Mouse (Mus musculus) left cerebral cortex, postnatal 10 days (tissue): ENCODE results near the gene Npr2. TPM values are rescaled to one million over a fixed set of nuclear protein-coding genes. Genes with fewer than 3 reads are reported as not detected.
"Not testable (repeated sequence)": the region's sequence is repeated elsewhere in the genome, so short reads cannot be mapped to it uniquely, and the experiment has no call there.

Source experiments
- DNase-seq, 2 experiments: peaks; one replicate each; pipeline ENCODE4 v3.0.0; 2021 to 2022; ENCODE audit warnings: low spot score in 2 of 2, mixed read lengths in 1 of 2; ENCODE audit errors: extremely low spot score in 1 of 2
- intact Hi-C: fragments of 180-260 bp; cut with DNase I; formaldehyde crosslinking; loops from one replicate; pipeline ENCODE4 v1.15.1; 2025
- total RNA-seq, 2 experiments: library from RNA; stranded (reverse); gene quantifications; 2 replicates each; pipeline ENCODE4 v1.2.3; 2021

The Npr2 gene
- total RNA-seq = 10 to 100 TPM; 47.0 to 47.5 TPM

DNA sequence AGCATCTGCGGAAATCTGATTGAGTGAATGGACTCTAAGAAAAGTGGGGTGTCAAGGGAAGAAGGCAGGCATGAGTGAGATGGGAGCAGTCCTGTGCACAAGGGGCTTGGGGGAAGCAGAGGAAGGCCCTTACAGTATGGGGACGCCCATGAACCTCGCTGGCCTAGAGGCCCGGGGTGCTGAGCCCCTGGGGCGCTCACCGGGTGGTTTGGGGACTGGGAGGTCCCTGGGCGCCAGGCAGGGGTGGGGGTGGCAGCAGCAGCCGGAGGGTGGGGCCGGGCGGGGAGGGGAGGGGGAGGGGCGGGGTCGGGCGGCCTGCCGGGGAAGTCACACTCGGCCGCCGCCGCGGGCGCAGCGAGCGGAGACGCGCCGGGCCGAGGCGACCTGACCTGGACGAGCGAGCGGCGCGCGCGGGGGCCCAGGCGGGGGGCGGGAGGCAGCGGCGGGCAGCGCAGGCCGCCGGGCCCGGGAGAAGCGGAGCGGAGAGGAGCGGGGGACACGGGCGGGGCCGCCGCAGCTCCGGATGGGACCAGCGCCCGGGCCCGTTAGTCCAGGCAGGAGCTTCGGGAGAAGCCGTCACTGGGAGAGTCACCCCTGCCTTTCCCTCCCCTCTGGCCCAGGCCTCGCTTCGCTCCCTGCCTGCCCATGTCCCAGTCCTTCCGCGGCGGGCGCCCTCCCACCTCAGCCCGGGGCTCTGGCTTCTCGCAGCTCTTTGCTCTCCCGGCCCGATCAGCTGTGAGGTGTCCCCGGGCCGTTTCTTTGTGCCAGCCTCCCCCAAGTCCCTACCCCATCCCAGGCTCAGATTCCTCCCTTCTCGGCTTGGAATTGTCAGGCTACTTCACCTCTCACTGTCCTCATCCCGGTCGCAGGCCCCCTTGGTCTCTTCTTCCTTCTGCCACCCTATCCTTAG, at the start of gene Npr2:
Npr2 (plus strand) TSS at position 890 of the 910 bp plus-strand sequence.
- intact Hi-C loops = loop anchor here (2.0 kb wide), 2 partner anchors 36 to 82 kb away; no protein-coding TSS in a partner anchor

DNA sequence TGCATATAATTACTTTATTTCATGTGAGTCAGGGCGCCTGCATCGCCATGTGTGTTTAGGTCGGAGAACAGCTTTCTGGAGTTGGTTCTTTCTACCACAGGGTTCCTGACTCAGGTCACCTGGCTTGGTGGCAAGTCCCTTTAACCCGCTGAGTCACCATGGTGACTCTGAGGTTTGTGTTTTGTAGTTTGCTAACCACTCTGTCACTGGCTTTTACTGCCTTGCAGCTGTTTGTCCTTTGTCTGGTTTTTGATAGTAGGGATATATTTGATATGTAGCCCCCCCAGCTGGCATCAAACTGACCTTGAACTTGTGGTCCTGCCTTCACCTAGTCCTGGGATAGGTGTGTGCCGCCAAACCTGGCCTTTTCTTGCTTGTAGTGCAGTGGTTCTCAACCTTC, 49.5 kb upstream of the Npr2 start:
- no peak for DNase-seq
- intact Hi-C loops = no loop called here

More for the DNA sequence above, at the start of gene Npr2:
- peak in 1 of 2 experiments; percentile 71 for DNase-seq

DNA sequence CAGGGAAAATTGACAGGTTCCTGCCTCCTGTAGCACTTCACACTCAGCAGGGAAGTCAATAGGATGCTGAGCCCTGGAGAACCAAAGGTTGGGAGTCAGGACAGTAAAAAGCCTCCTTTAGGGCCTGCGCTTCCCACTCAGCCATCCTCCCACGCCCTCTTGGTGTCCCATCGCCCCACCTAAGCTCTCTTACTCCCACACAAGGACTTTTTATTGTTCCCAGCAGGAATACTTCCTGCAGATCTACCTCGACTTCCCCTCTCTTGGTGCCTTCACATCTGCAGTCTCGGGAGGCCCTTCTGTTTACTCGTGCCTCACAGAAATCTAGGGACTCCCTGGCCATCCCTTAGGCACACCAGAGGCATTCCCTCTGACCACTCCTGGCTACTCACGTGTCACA, 48.3 kb upstream of the Npr2 start:
- intact Hi-C loops = no loop called here
- DNase-seq = no peak

DNA sequence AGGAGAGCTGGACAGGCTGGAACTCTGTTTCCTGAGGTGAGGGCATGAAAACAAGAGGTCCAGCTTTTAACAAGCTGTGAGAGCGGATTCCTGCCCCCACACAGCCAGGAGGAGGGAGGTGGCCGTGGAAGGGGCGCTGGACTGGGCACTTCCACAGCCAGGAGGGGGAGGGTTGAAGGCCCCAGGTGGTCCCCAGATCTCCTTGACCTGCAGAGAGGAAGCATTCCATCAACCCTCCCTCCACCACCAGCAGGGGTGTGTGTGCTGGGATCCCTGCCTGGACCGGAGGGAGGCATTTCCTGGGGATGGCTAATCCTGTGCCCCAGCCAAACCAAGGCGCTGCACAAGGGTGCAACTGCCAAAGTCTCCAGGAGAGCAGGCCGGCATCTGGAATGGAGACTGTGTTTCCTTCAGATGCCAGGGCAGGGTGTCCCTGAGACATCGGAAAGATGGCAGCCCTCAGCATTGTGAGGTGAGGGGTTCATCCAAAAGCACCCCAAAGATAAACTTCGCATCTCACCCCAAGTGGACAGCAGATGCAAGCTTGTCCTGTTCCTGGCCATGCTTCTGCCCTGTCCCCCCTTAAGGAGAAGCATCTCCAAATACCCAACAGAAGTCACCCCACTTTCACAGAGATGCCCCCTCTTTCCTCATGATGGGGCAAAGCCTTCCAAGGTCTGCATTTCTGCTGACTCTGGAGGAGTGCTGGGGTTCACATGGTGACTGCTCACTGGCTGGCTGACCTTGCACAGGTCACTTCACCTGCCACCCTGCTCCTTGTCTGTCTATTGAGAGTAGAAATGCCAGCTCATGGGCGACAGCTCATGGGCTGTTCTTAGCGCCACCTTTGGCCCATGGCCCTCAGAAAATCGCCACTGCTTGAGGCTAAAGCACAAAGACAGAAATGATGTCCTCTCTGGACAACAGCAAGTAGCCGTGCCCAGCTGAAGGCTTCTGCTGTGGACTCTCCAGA, 47.0 kb upstream of the Npr2 start, which contains the start of gene Msmp:
Msmp (minus strand) TSS at position 51 of the 973 bp plus-strand sequence.
- intact Hi-C loops = no loop called here
- peak in 1 of 2 experiments; percentile 37 for DNase-seq

DNA sequence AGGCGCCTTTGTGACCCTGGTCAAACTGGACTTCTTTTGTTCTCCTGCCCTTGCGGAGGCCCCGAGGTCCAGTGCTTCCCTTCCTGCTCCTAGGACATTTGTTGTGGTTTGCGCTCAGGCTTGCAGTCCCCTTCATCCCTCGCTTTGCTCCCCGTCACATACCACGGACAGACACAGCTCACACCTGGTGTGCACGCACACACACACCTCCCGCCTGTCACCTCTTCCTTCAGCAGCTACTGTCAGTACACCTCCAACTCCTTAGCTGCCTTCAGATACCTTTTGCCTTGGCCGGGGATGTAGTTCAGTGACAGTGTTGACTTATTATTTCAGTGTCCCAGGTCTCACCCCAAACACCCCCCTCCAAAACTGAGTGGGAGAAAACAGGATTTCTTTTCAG, 46.1 kb upstream of the Npr2 start:
- intact Hi-C loops = no loop called here
- DNase-seq = no peak

DNA sequence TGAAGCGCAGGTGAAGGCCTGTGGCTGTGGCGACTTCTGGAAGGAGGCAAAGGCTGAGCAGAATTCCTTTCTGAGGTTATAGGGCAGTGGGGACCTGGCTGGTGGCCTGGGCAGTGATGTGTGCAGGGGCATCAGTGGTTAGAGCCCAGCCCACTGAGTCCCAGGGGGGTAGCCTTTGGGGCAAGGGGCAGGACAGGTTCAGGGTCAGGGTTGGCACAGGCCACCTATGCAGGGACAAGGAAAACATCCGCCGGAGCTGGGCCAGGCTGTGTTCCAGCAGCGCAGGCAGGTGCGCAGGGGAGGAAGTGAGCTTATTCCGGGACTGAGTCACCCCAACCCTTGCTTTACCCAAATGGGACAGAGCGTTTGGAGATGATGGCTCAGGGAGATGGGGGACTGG, 45.3 kb upstream of the Npr2 start:
- intact Hi-C loops = no loop called here
- peak in 1 of 2 experiments; percentile 49 for DNase-seq

DNA sequence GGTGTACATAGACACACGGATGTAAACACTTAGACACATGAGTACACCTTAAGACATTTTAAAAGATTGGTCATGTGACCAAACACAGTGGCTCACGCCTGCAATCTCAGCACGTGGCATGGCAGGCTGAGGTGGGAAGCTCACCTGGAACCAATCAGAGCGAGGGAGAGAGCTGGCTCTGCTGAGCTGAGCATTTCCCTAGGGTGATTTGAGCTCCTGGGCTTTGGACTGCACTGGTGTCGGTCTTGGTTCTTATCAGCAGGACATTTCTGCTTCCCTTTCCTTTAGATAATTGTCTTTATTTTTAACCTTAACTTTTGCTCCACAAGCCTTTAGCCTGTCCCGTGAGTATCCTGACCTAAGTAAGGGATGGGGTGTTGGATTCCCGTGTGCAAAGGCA, 44.1 kb upstream of the Npr2 start:
- no peak for DNase-seq
- intact Hi-C loops = no loop called here

DNA sequence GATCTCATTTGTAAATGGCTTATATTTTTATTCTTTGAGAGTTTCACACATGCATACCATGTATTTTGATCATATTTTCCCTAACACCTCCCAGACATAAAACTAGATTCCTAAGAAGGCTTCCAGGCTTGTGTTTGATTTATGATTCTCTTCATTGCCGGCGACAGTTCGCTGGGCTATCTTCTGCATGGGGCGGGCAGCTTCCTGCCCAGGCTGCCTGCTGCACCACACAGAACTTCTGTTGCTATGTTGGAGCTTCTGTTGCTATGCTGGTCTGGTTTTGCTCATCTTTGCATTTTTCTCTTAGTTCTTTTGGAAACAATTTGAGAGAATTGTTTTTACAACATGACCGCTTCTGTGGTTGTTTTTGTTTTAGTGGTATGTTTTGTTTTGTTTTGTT, 40.2 kb upstream of the Npr2 start:
- intact Hi-C loops = no loop called here
- no peak for DNase-seq

DNA sequence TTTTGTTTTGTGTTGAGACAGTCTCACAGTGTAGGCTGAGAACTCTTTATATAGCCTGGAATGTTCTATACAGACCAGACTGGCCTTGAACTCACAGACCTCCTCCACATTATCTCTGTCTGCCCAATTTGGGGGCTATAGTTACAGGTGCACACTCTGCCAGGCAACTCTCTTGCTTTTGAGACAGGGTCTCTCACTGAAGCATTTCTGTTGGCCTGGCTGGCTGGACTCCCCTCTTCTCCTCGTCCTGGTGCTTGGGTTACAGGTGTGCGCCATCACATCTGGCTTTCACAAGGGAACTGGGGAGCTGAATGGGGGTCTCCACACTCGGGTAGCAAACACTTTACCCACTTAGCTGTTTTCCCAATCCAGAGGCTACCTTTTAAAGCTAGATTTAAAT, 39.8 kb upstream of the Npr2 start:
- DNase-seq = no peak
- intact Hi-C loops = no loop called here

DNA sequence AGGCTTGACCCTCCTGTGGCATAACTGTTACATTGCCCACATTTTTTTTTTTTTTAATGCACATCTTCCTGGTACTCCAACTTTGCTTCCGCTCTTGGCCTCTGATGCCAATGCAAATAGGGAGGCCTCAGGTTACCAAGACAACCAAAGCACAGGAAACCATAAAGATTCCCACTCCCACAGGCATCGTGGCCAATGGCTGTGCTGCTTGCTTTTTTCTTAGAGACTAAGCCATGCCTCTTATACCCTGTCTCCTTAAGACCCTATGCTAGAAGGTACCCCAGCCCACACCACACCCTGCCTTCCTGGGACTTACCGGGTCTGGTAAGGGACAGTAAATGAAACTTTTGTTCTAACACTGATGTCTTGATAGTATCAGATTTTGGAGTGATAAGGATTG, 38.3 kb upstream of the Npr2 start:
- no peak for DNase-seq
- intact Hi-C loops = no loop called here

DNA sequence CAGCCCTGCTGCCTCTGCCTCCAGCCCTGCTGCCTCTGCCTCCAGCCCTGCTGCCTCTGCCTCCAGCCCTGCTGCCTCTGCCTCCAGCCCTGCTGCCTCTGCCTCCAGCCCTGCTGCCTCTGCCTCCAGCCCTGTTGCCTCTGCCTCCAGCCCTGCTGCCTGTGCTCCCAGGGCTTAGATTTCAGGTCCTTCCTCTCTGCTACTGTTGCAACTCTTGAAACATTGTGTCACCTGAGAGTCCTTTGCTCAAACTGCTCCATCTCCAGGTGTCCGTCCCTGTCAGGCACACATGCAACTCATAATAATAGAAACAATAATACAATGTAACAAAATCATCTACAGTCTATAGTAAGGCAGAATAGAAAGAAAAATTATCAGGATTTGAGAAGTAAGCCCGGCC, 35.1 kb upstream of the Npr2 start:
- DNase-seq, intact Hi-C loops: not testable (repeated sequence)

DNA sequence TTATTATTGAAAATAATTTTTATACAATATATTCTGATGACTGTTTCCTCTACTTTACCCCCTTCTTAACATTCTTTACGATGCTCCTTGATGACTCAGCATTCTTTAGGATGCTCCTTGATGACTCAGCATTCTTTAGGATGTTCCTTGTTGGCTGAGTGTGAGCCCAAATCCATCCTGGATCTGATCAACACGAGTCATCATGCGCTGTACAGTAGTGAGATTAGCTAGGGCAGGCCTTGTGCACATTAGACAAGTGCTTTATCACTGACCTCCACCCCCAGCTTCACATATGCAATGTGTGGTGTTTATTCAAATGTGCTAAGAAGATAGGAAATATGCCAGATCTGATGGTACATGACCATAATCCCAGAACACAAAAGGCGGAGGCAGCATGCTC, 33.5 kb upstream of the Npr2 start:
- intact Hi-C loops = no loop called here
- DNase-seq = no peak

DNA sequence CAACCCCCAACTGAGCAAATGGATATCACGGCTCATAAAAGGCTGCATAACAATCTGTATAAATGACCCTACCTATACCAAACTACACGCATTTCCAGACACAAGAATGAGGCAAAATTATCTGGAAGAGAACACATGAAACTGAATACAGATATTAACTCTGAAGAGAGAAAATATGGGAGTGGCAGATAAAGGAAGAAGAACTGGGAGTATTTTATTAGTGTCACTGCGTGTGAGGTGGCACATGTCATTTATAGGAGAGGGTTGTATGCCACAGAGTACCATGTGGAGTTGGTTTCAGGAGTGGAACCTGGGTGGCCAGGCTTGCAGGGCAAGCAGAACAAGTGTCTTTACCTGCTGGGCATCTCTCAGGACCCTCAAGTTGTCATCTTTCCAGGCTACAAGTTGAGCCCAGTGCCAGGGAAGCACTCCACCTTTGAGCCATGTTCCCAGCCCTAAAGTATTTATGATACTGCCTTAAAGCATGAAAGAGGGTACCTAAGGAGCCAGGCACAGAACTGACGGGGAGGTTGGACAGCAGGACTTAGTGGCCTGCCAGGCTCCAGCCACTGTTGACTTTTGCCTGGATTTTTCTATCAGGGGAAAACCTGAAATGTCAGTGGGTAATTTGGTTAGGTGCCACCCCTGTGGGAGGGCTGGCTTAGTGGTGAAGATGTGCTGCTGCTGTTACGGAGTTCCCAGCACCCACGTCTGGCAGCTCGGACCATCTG, 32.9 kb upstream of the Npr2 start:
- intact Hi-C loops = no loop called here
- DNase-seq = no peak

DNA sequence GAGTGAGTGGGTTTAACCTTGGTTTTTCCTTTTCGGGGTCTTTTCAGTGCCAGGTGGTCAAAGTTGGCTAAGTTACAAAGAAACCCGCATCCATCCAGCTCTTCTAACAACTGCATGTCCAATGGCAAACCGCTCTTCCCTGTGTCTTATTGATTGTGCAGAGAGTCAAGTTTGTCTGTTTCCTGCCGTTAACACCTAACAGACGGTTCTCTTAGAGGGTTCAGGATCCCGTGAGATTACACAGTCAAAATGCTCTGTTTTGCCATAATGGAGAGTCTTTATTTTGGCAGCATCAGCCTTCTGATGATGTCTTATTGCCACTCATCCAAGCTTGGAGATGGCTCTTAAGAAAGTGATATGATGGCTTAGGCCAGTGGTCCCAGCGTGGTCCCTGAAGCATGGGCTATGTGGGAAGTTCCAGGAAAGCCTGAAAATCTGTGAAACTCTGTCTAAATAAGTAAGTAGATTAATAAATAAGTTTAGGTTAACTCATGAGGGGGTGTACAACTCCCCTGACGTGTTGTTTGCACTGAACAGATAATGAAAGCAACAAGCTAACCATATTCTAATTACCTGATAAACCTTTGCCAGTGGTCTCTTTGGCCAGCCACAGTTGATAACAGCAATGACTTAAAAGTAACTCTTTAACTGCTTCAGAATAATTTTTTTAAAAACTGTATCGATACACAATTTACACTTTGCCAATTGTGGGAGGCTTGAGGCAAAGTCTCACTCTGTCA, 31.4 kb upstream of the Npr2 start:
- no peak for DNase-seq
- intact Hi-C loops = no loop called here

DNA sequence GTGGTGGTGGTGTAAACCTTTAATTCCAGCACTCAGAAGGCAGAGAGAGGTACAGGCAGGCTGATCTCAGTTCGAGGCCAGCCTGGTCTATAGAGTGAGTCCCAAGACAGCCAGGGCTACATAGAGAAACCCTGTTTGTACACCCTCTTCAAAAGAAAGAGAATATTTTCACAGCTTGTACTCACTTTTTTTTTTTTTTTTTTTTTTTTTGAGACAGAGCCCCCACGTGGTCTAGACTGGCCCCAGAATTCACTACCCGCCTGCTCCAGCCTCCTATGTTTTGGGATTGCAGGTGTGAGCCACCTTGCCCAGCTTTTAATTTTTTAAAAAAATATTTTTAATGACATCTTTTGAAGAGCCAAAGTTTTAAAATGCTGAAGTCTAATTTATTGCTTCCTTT, 27.6 kb upstream of the Npr2 start:
- DNase-seq = no peak
- intact Hi-C loops = no loop called here

DNA sequence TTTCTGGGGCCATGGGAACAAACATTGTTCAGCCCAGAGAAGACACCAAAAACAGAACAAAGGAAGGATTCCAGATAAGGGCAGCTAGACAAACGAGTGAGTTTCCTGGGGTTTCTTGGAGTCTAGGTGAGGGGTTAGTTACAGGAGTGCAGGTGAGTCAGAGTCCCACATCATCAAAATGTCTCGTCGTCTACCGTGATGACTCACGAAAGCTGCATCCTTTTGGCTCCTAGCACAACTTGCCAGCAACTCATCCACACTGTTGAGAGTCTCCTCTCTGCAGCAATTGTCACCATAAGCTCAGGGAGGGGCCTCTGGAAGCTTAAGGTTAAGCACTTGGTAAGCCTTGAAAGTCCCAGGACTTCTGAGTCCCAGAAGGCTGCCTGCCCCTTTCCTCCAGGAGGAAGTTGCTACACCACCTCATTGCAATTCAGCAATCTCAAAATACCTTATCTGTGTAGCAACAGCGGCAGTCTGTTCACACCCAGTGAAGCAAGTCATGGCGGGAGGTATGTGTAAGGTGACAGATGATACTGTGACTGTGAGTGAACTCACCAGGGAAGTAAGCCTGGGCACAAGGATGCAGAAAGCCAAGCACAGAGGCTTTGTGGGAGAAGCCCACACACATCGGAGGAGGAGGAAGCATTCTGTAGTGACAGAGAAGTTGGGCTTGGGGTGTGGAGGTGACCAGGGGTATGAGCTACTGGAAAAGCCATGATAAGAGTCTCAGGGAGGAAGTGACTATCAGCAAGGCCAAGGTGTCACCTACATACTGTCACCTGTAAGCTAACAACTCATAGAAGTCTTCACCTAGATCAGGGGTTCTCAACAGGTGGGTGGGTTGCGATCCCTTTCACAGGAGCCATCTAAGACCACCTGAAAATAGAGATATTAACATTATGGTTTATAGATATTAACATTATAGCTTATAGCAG, 26.7 kb upstream of the Npr2 start:
- no peak for DNase-seq
- intact Hi-C loops = no loop called here

DNA sequence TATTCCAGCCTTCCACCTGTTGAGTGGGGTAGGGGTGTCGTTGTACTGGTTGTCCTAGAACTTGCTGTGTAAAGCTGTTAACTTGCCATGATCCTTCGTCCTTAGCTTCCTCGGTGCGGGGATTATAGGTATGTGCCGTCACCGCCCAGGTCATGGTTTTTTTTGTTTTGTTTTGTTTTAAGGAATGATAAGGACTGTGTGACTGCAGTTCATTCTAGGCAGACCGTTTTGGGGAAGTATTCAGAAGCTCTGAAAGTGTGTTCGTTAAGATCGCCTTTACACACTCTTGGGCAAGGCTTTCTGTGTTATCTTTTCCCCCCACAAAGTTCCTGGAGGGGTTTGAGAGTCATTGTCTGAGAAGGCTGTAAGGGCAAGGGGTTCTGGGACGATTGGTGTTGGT, 19.2 kb upstream of the Npr2 start:
- intact Hi-C loops = no loop called here
- no peak for DNase-seq
